Mouse (Mus musculus): ENCODE data around the gene Ube2c. TPM values are rescaled to one million over a fixed set of nuclear protein-coding genes. Genes with fewer than 3 reads are reported as not detected.
"Not testable (repeated sequence)": the region's sequence is repeated elsewhere in the genome, so short reads cannot be mapped to it uniquely, and the experiment has no call there.

Gene Ube2c
- polyA plus RNA-seq, 1 experiment from 2014 or later, result 449 TPM

DNA sequence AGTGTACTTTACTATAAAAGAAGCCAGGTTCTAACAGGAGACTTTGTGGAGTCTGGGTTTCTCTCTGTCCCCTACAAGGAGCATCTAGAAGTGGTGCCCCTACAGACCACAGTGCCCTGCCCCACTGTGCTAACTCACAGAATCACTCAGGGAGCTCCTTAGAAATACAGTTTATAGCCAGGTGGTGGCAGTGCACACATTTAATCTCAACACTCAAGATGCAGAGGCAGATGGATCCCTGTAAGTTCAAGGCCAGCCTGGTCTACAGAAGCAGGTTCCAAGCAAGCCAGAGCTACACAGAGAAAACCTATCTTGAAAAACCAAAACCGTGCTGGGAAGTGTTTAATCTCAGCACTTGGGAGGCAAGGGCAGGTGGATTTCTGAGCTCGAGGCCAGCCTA is 24.1 kb downstream of the Ube2c start:
- Histone ChIP-seq H3K27me3 (ENCODE audit: insufficient read depth, low read length) (no peaks in the 10 kb centered on the region), H3K36me3 (ENCODE audit: insufficient read depth, low read length) (peaks cover 52% of the 10 kb centered on the region), H3K9me3 (ENCODE audit: low read length) (no peaks in the 10 kb centered on the region), H3K4me2 (replicated peaks; ENCODE audit: low read depth, low read length) (no peak overlapping the region), H3K4me1 (ENCODE audit: insufficient read depth, low read length) (no peaks in the 10 kb centered on the region), H3K4me3 (ENCODE audit: low read length) (no peak overlapping the region), H3K27ac (ENCODE audit: low read length) (no peak overlapping the region), H3K9ac (replicated peaks; ENCODE audit: low read length) (no peak overlapping the region)
- no peak for ATAC-seq (ENCODE audit: low FRiP score, low TSS enrichment)
- 94% methylated on average over 2 of the region's 2 CpGs for WGBS

DNA sequence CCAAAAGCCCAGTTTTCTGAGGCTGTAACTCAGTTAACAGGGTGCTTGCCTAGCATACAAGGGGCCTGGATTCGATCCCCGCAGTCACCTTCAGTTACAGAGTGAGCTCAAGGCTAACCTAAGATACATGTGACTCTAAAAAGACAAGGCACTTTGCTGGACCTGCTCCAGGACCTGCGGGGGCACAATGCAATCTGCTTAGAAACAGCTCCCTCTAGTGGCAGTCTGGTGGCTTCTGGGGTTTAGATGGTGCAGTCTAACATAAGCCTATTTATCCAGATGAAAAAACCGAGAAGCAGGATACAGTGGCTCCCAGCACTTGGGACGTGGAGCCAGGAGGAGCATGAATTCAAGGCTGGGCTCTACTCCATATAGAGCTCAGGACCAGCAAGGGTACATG is 24.6 kb downstream of the Ube2c start:
- 33% methylated on average over 5 of the region's 5 CpGs for WGBS
- H3K4me2 ChIP-seq (replicated peaks; ENCODE audit: low read depth, low read length), result no peak overlapping the region
- peak; percentile 50 for ATAC-seq (ENCODE audit: low FRiP score, low TSS enrichment)
- H3K27ac ChIP-seq (ENCODE audit: low read length), result no peak overlapping the region
- no peak overlapping the region for H3K9ac ChIP-seq (replicated peaks; ENCODE audit: low read length)
- no peak overlapping the region for H3K4me3 ChIP-seq (ENCODE audit: low read length)
- no peaks in the 10 kb centered on the region for H3K9me3 ChIP-seq (ENCODE audit: low read length)
- H3K27me3 ChIP-seq (ENCODE audit: insufficient read depth, low read length), result no peaks in the 10 kb centered on the region
- H3K36me3 ChIP-seq (ENCODE audit: insufficient read depth, low read length), result peaks cover 54% of the 10 kb centered on the region
- H3K4me1 ChIP-seq (ENCODE audit: insufficient read depth, low read length), result no peaks in the 10 kb centered on the region

DNA sequence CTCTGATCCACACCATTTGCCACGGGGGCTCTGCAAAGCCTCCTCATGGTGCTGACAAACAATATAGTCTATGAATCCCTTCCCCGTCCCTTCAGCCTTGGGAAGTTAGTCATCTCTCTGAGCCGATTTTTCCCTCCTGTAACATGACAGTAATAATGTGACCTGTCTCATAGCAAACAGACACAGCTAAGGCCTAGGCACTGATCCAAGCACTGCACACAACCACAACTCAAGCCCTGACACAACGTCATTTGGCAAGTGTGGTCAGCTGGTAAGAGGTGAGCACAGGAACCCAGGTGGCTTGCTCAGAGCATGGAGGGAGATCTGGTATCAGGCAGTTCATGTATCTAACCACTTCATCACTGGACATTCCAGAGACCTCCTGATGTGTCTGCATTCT is 26.2 kb downstream of the Ube2c start:
- H3K36me3 ChIP-seq (ENCODE audit: insufficient read depth, low read length), result peaks cover 61% of the 10 kb centered on the region
- no peaks in the 10 kb centered on the region for H3K9me3 ChIP-seq (ENCODE audit: low read length)
- no peak overlapping the region for H3K9ac ChIP-seq (replicated peaks; ENCODE audit: low read length)
- ATAC-seq (ENCODE audit: low FRiP score, low TSS enrichment), result no peak
- 82% methylated on average over 4 of the region's 4 CpGs for WGBS
- no peaks in the 10 kb centered on the region for H3K27me3 ChIP-seq (ENCODE audit: insufficient read depth, low read length)
- H3K4me1 ChIP-seq (ENCODE audit: insufficient read depth, low read length), result no peaks in the 10 kb centered on the region
- H3K4me2 ChIP-seq (replicated peaks; ENCODE audit: low read depth, low read length), result no peak overlapping the region
- H3K4me3 ChIP-seq (ENCODE audit: low read length), result no peak overlapping the region
- H3K27ac ChIP-seq (ENCODE audit: low read length), result no peak overlapping the region

DNA sequence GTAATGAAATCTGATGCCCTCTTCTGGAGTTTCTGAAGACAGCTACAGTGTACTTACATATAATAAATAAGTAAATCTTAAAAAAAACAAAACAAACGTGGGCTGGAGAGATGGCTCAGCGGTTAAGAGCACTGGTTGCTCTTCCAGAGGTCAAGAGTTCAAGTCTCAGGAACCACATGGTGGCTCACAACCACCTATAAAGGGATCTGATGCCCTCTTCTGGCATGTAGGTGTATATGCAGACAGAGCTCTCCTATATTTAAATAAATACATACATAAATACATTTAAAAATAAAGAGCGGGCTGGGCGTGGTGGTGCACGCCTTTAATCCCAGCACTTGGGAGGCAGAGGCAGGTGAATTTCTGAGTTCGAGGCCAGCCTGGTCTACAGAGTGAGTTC is 28.9 kb downstream of the Ube2c start:
- not testable (repeated sequence) for H3K4me2 ChIP-seq (replicated peaks; ENCODE audit: low read depth, low read length); H3K4me1 ChIP-seq (ENCODE audit: insufficient read depth, low read length); H3K27ac ChIP-seq (ENCODE audit: low read length); ATAC-seq (ENCODE audit: low FRiP score, low TSS enrichment); H3K9ac ChIP-seq (replicated peaks; ENCODE audit: low read length); H3K4me3 ChIP-seq (ENCODE audit: low read length); H3K9me3 ChIP-seq (ENCODE audit: low read length); H3K27me3 ChIP-seq (ENCODE audit: insufficient read depth, low read length)
- H3K36me3 ChIP-seq (ENCODE audit: insufficient read depth, low read length), result peaks cover 46% of the 10 kb centered on the region
- WGBS, result 79% methylated on average over 6 of the region's 6 CpGs

DNA sequence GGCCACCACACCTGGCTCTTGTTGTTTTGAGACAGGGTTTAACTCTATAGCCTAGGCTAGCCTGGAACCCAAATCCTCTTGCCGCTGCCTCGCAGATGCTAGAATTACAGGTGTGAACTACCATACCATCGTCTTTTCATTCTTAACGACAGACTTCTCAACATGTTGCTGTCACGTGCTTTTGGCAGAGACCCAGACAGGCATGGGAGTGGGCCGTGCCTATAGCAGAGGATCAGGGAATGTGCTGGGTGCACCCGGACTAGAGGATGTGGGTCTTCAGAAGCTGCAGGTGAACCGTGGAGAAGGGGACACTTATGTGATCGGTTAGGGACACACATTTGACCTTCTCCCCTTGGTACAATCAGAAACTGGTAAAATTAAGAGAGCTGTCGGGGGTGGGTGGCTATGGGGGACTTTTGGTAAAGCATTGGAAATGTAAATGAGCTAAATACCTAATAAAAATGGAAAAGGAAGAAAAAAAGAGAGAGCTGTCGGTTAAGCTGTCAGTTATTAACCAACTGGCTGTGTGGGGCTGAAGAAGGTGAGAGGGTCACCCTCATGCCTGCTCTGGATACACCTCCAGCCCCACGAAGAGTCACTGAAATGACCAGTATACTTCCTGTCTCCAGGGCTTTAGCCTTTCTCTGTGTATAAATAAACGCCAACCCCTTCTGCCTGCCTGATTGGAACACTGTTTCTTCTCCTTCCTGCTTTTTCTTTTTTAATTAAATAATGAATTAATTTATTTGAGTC is 30.7 kb downstream of the Ube2c start:
- Histone ChIP-seq H3K9ac (replicated peaks; ENCODE audit: low read length) (no peak overlapping the region), H3K4me2 (replicated peaks; ENCODE audit: low read depth, low read length) (no peak overlapping the region), H3K4me1 (ENCODE audit: insufficient read depth, low read length) (peaks cover 14% of the 10 kb centered on the region), H3K27me3 (ENCODE audit: insufficient read depth, low read length) (no peaks in the 10 kb centered on the region), H3K4me3 (ENCODE audit: low read length) (no peak overlapping the region), H3K36me3 (ENCODE audit: insufficient read depth, low read length) (peaks cover 36% of the 10 kb centered on the region), H3K27ac (ENCODE audit: low read length) (no peak overlapping the region), H3K9me3 (ENCODE audit: low read length) (no peaks in the 10 kb centered on the region)
- ATAC-seq (ENCODE audit: low FRiP score, low TSS enrichment), result no peak
- 82% methylated on average over 13 of the region's 13 CpGs for WGBS

DNA sequence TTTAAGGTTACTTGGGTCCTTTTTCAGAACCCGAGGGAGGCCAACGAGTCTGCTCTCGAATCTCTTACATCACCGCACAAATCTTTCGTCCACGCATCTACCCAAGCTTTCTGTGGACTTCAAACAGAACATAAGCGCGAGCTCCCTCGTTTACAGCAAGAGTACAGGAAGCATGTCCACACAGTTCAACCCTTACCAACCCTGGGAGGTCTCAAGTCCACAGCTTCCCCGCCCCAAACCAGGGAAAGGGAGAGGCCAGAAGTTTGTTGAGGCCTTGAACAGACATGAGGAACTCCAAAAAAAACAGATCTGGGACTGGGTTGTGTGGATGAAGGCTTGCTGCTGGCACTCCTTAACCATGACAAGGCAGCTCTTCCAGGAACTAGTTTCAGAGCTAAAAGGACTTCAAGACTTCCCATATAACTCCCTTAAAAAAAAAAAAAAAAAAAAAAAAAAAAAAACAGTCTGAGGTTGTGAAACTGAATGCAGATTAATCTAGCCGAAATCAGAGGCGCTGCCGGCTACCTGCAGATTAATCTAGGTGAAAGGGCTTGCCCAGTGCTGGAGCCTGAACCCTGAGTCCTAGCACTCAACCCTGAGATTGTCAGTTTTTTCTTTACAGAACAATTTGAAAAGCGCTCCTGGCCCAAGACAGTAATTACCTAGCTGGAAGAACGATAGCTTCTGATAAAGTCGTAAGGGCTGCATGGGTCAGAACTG is 33.7 kb downstream of the Ube2c start:
- ATAC-seq (ENCODE audit: low FRiP score, low TSS enrichment), result no peak
- no peaks in the 10 kb centered on the region for H3K9me3 ChIP-seq (ENCODE audit: low read length)
- H3K27me3 ChIP-seq (ENCODE audit: insufficient read depth, low read length), result no peaks in the 10 kb centered on the region
- WGBS, result 84% methylated on average over 16 of the region's 16 CpGs
- H3K4me2 ChIP-seq (replicated peaks; ENCODE audit: low read depth, low read length), result peak overlapping the region; percentile 65
- H3K9ac ChIP-seq (replicated peaks; ENCODE audit: low read length), result peak overlapping the region; percentile 84
- peaks cover 24% of the 10 kb centered on the region for H3K4me1 ChIP-seq (ENCODE audit: insufficient read depth, low read length)
- H3K4me3 ChIP-seq (ENCODE audit: low read length), result peak overlapping the region; percentile 63
- H3K36me3 ChIP-seq (ENCODE audit: insufficient read depth, low read length), result peaks cover 23% of the 10 kb centered on the region
- no peak overlapping the region for H3K27ac ChIP-seq (ENCODE audit: low read length)

DNA sequence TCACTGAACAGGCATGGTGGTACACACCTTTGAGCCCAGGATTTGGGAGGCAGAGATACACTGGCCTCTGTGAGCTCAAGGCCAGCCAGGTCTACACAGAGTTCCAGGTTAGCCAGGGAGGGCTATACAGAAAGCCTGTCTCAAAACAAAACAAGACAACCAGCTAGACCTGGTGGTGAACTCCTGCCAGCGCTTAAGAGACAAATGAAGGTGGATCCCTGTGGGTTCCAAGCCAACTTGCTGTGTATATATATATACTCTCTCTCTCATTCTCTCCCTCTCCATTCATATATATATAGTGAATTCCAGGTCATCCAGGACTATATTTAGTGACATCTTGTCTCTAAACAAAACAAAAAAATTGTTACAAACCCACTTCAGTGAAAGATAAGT is 34.2 kb downstream of the Ube2c start:
- ATAC-seq (ENCODE audit: low FRiP score, low TSS enrichment), result no peak
- WGBS, result 59% methylated on average over 1 of the region's 1 CpGs
- H3K9ac ChIP-seq (replicated peaks; ENCODE audit: low read length), result peak overlapping the region; percentile 84
- peaks cover 19% of the 10 kb centered on the region for H3K36me3 ChIP-seq (ENCODE audit: insufficient read depth, low read length)
- no peak overlapping the region; the same call in 1 of the 2 replicates for H3K27ac ChIP-seq (ENCODE audit: low read length)
- H3K4me2 ChIP-seq (replicated peaks; ENCODE audit: low read depth, low read length), result peak overlapping the region; percentile 65
- peaks cover 24% of the 10 kb centered on the region for H3K4me1 ChIP-seq (ENCODE audit: insufficient read depth, low read length)
- H3K27me3 ChIP-seq (ENCODE audit: insufficient read depth, low read length), result no peaks in the 10 kb centered on the region
- H3K9me3 ChIP-seq (ENCODE audit: low read length), result no peaks in the 10 kb centered on the region
- H3K4me3 ChIP-seq (ENCODE audit: low read length), result peak overlapping the region; percentile 63

DNA sequence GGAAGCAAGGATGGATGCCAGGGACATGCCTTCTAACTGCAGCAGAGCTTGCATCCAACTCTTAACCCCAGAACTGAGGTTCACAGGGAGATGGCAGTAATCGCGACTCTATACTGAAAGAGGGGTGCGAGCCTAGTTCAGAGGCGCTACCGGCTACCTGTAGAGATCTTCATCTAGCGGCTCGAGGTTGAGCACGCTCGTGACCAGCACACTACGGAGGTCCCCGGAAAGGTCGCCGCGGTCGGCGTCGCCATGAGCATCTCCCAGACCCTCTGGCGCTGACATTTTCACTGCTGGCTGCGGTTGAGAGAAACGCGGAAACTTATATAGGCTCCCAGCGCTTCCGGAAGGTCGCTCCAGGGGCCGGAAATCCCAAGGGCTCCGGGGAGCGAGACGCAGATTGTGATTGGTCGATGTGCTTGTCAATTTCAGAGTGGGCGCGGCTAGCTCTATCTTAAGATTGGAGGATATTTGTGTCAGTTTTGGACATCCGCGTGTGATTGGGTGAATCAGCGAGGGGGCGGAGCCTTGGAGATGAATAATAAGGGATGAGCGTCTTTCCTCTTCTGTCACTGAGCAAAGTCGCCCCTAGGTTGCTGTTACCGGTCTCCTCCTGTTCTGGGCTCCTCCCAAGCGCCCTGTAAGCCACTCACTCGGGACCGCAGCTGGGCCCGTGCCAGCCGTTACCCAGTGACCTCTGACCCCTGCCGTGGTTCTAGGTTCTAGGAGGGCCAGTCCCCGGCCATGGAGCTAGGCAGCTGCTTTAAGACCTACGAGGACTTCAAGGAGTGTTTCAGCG is 35.0 kb downstream of the Ube2c start, which contains the start of the genes Acot8 and Zswim3:
Gene Acot8 (minus strand): TSS at position 350 of the 799 bp plus-strand sequence.
Gene Zswim3 (plus strand): TSS at position 566 of the 799 bp plus-strand sequence.
- H3K36me3 ChIP-seq (ENCODE audit: insufficient read depth, low read length), result peaks cover 11% of the 10 kb centered on the region
- H3K9ac ChIP-seq (replicated peaks; ENCODE audit: low read length), result peak within 1 kb of the TSS; percentile 84
- peak within 1 kb of the TSS; percentile 63 for H3K4me3 ChIP-seq (ENCODE audit: low read length)
- no peaks in the 10 kb centered on the region for H3K9me3 ChIP-seq (ENCODE audit: low read length)
- no peaks in the 10 kb centered on the region for H3K27me3 ChIP-seq (ENCODE audit: insufficient read depth, low read length)
- ATAC-seq (ENCODE audit: low FRiP score, low TSS enrichment), result peak; percentile 98
- WGBS, result under 1% methylated on average over 47 of the region's 47 CpGs
- H3K4me2 ChIP-seq (replicated peaks; ENCODE audit: low read depth, low read length), result peak within 1 kb of the TSS; percentile 86
- peak within 1 kb of the TSS; percentile 84 for H3K27ac ChIP-seq (ENCODE audit: low read length)
- peaks cover 24% of the 10 kb centered on the region for H3K4me1 ChIP-seq (ENCODE audit: insufficient read depth, low read length)

DNA sequence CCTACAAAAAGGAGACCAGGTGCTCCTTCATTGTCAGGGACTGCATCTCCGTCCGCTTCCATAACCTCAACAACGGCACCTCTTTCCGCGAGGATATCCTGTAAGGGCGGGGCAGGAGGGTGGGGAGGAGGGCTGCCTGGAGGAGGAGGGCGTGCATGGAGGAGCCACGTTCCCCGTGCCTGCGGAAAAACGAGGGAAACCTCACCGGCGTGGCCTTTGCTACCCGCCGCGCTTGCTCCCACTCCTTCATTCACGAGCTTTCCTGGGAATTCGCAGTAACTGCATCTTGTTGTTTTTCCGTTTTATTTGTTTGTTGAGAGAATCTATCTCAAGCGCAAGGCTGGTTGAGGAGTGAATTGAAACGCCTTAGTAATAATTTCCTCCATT is 35.6 kb downstream of the Ube2c start:
- WGBS, result 1% methylated on average over 21 of the region's 21 CpGs

More for the DNA sequence above, 35.6 kb downstream of the Ube2c start:
- H3K36me3 ChIP-seq (ENCODE audit: insufficient read depth, low read length), result peaks cover 9% of the 10 kb centered on the region
- H3K27me3 ChIP-seq (ENCODE audit: insufficient read depth, low read length), result no peaks in the 10 kb centered on the region
- peaks cover 24% of the 10 kb centered on the region for H3K4me1 ChIP-seq (ENCODE audit: insufficient read depth, low read length)
- H3K9ac ChIP-seq (replicated peaks; ENCODE audit: low read length), result peak overlapping the region; percentile 74
- peak overlapping the region; percentile 63 for H3K4me3 ChIP-seq (ENCODE audit: low read length)
- ATAC-seq (ENCODE audit: low FRiP score, low TSS enrichment), result peak; percentile 55
- peak overlapping the region; percentile 86 for H3K4me2 ChIP-seq (replicated peaks; ENCODE audit: low read depth, low read length)
- H3K9me3 ChIP-seq (ENCODE audit: low read length), result no peaks in the 10 kb centered on the region
- peak overlapping the region; percentile 84 for H3K27ac ChIP-seq (ENCODE audit: low read length)
